Mouse (Mus musculus) midbrain, embryonic 14.5 days (tissue): ENCODE measurements at regions not wholly inside any gene's neighbourhood (a gene's known extent, or its start where the extent isn't known, plus 50 kb on each side); places are given as distances from the start of the nearest gene placed in this dataset.

Experiments used
- ATAC-seq: fragments of 200-750 bp; cut with Nextera tagmentation; 2 replicates; pipeline ENCODE4 v1.8.0; 2017; ENCODE audit warnings: moderate number of reproducible peaks, moderate library complexity; ENCODE audit not compliant: low FRiP score, low TSS enrichment
- DNase-seq: peaks from one replicate; pipeline ENCODE4 v3.0.0-alpha.2; 2015
- H3K27ac ChIP-seq: fragments of 300-500 bp; sonication (generic); replicated peaks from 2 replicates; pipeline ENCODE4 v1.5.1; 2014; ENCODE audit warnings: mild to moderate bottlenecking, low read depth, low read length, moderate library complexity
- H3K27me3 ChIP-seq: fragments of 300-500 bp; sonication (generic); 2 replicates; pipeline ENCODE4 v1.6.1; 2014; ENCODE audit warnings: low read length, control low read depth, mixed read lengths; ENCODE audit not compliant: control insufficient read depth, insufficient read depth
- H3K36me3 ChIP-seq: fragments of 300-500 bp; sonication (generic); 2 replicates; pipeline ENCODE4 v1.6.1; 2014; ENCODE audit warnings: low read length, control low read depth; ENCODE audit not compliant: control insufficient read depth, insufficient read depth
- H3K4me1 ChIP-seq: fragments of 300-500 bp; sonication (generic); 2 replicates; pipeline ENCODE4 v1.6.1; 2014; ENCODE audit warnings: mild to moderate bottlenecking, antibody characterized with exemption, low read length, control low read depth; ENCODE audit not compliant: control insufficient read depth, insufficient read depth
- H3K4me2 ChIP-seq: fragments of 300-500 bp; sonication (generic); 2 replicates; pipeline ENCODE4 v1.6.1; 2014; ENCODE audit warnings: mild to moderate bottlenecking, low read length, moderate library complexity
- H3K4me3 ChIP-seq: fragments of 300-500 bp; sonication (generic); replicated peaks from 2 replicates; pipeline ENCODE4 v1.5.1; 2014; ENCODE audit warnings: low read depth, low read length
- H3K9ac ChIP-seq: fragments of 300-500 bp; sonication (generic); replicated peaks from 2 replicates; pipeline ENCODE4 v1.6.1; 2014; ENCODE audit warnings: mild to moderate bottlenecking, low read length, moderate library complexity
- H3K9me3 ChIP-seq: fragments of 300-500 bp; sonication (generic); 2 replicates; pipeline ENCODE4 v1.6.1; 2016; ENCODE audit warnings: low read length, control low read depth, mixed read lengths; ENCODE audit not compliant: control insufficient read depth
- WGBS: fragments of 180-500 bp; shearing (Covaris S2); extraction: QIAGEN DNeasy Blood & Tissue Kit; methylation state at CpG from one replicate; pipeline ENCODE4 v1.1.7; 2014; 5-methylcytosine and 5-hydroxymethylcytosine counted together

GRCm38 (mm10) chr1:75845771-75846535 is 299.9 kb downstream of the Slc4a3 start:
- H3K4me2 ChIP-seq: no peak overlapping the region
- H3K4me1 ChIP-seq: 0 out of 2 replicates have a peak, but pooled peaks cover 10% of the 10 kb centered on the region
- no peaks in the 10 kb centered on the region for H3K9me3 ChIP-seq
- no peak overlapping the region for H3K4me3 ChIP-seq
- 92% methylated on average over 4 of the region's 4 CpGs for WGBS
- DNase-seq (no peak), ATAC-seq (no peak)
- no peaks in the 10 kb centered on the region for H3K36me3 ChIP-seq
- no peak overlapping the region for H3K27ac ChIP-seq
- no peaks in the 10 kb centered on the region for H3K27me3 ChIP-seq
- H3K9ac ChIP-seq: no peak overlapping the region

- ATAC-seq (no peak), DNase-seq (no peak)
- H3K27ac ChIP-seq: no peak overlapping the region
- H3K4me3 ChIP-seq: no peak overlapping the region
- no peak overlapping the region for H3K9ac ChIP-seq
- H3K4me2 ChIP-seq: no peak overlapping the region
- 29% methylated on average over 3 of the region's 3 CpGs for WGBS
- no peaks in the 10 kb centered on the region for H3K27me3 ChIP-seq
- no peaks in the 10 kb centered on the region for H3K9me3 ChIP-seq
- H3K4me1 ChIP-seq: 0 out of 2 replicates have a peak, but pooled peaks cover 6% of the 10 kb centered on the region
- H3K36me3 ChIP-seq: no peaks in the 10 kb centered on the region
Observed at GRCm38 (mm10) chr1:75847681-75848080, 301.6 kb downstream of the Slc4a3 start.

GRCm38 (mm10) chr1:75848436-75848835 is 302.4 kb downstream of the Slc4a3 start:
- Histone ChIP-seq H3K36me3 (no peaks in the 10 kb centered on the region), H3K4me2 (no peak overlapping the region), H3K4me1 (0 out of 2 replicates have a peak, but pooled peaks cover 6% of the 10 kb centered on the region), H3K27ac (no peak overlapping the region), H3K9ac (no peak overlapping the region), H3K27me3 (no peaks in the 10 kb centered on the region), H3K4me3 (no peak overlapping the region), H3K9me3 (no peaks in the 10 kb centered on the region)
- 82% methylated on average over 4 of the region's 4 CpGs for WGBS
- ATAC-seq: no peak
- no peak for DNase-seq

- no peaks in the 10 kb centered on the region for H3K9me3 ChIP-seq
- no peak overlapping the region for H3K9ac ChIP-seq
- no peak overlapping the region for H3K4me3 ChIP-seq
- H3K4me1 ChIP-seq: 0 out of 2 replicates have a peak, but pooled peaks cover under 1% of the 10 kb centered on the region
- DNase-seq (no peak), ATAC-seq (no peak)
- WGBS: 95% methylated on average over 4 of the region's 4 CpGs
- H3K36me3 ChIP-seq: no peaks in the 10 kb centered on the region
- H3K4me2 ChIP-seq: no peak overlapping the region
- H3K27ac ChIP-seq: no peak overlapping the region
- no peaks in the 10 kb centered on the region for H3K27me3 ChIP-seq
Observed at GRCm38 (mm10) chr1:75850131-75850530, 304.1 kb downstream of the Slc4a3 start.

- Histone ChIP-seq H3K27me3 (no peaks in the 10 kb centered on the region), H3K4me1 (no peaks in the 10 kb centered on the region), H3K27ac (no peak overlapping the region), H3K9me3 (no peaks in the 10 kb centered on the region), H3K9ac (no peak overlapping the region), H3K36me3 (no peaks in the 10 kb centered on the region), H3K4me2 (no peak overlapping the region), H3K4me3 (no peak overlapping the region)
- ATAC-seq (no peak), DNase-seq (no peak)
- WGBS: 87% methylated on average over 7 of the region's 7 CpGs
Observed at GRCm38 (mm10) chr1:75858551-75859255, 312.6 kb downstream of the Slc4a3 start.

GRCm38 (mm10) chr1:75862757-75863156 is 316.7 kb downstream of the Slc4a3 start:
- Histone ChIP-seq H3K9ac (no peak overlapping the region), H3K27ac (no peak overlapping the region), H3K4me2 (no peak overlapping the region), H3K36me3 (no peaks in the 10 kb centered on the region), H3K4me1 (no peaks in the 10 kb centered on the region), H3K27me3 (no peaks in the 10 kb centered on the region), H3K4me3 (no peak overlapping the region), H3K9me3 (no peaks in the 10 kb centered on the region)
- DNase-seq: no peak
- WGBS: 55% methylated on average over 4 of the region's 4 CpGs
- ATAC-seq: no peak

GRCm38 (mm10) chr1:75866556-75866955 is 320.5 kb downstream of the Slc4a3 start:
- Histone ChIP-seq H3K4me3 (no peak overlapping the region), H3K27me3 (no peaks in the 10 kb centered on the region), H3K4me1 (no peaks in the 10 kb centered on the region), H3K27ac (no peak overlapping the region), H3K9ac (no peak overlapping the region), H3K9me3 (no peaks in the 10 kb centered on the region), H3K4me2 (no peak overlapping the region), H3K36me3 (no peaks in the 10 kb centered on the region)
- no peak for DNase-seq
- WGBS: 87% methylated on average over 6 of the region's 6 CpGs
- no peak for ATAC-seq

GRCm38 (mm10) chr1:75869414-75869813 is 323.3 kb downstream of the Slc4a3 start:
- Histone ChIP-seq H3K27me3 (no peaks in the 10 kb centered on the region), H3K36me3 (no peaks in the 10 kb centered on the region), H3K4me2 (no peak overlapping the region), H3K4me3 (no peak overlapping the region), H3K9me3 (no peaks in the 10 kb centered on the region), H3K9ac (no peak overlapping the region), H3K4me1 (no peaks in the 10 kb centered on the region), H3K27ac (no peak overlapping the region)
- ATAC-seq (no peak), DNase-seq (no peak)
- 82% methylated on average over 2 of the region's 2 CpGs for WGBS

GRCm38 (mm10) chr1:75869846-75870245 is 323.8 kb downstream of the Slc4a3 start:
- ATAC-seq (no peak), DNase-seq (no peak)
- Histone ChIP-seq H3K27ac (no peak overlapping the region), H3K27me3 (no peaks in the 10 kb centered on the region), H3K4me3 (no peak overlapping the region), H3K9ac (no peak overlapping the region), H3K4me1 (no peaks in the 10 kb centered on the region), H3K4me2 (no peak overlapping the region), H3K36me3 (no peaks in the 10 kb centered on the region), H3K9me3 (no peaks in the 10 kb centered on the region)
- WGBS: 80% methylated on average over 5 of the region's 5 CpGs
